Mouse (Mus musculus): ENCODE measurements around the gene Eng.
A peak's percentile ranks its signal among the peaks of the same experiment; 100 is the strongest.

The Eng gene

DNA sequence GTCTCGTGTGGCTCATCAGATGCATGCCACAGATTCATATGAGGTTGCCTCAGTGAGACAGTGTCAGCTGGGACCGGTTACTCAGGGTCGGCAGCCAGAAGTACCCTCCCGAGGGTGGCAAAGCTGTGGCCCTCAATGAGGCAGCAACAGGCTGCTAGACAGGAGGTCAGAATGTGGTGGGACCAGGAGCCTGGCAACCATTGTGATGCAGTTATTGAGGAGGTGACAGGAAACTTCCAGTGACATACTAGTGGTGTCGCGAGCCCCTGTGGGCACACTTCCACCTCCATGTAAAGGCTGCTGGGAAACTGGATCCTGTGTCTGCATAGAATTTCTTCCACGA, 24.9 kb upstream of the Eng start, which contains the start of gene Ak1:
Ak1 (plus strand) TSS at position 242 of the 343 bp plus-strand sequence.
- no peak for DNase-seq (ENCODE audit: extremely low spot score, low spot score)

DNA sequence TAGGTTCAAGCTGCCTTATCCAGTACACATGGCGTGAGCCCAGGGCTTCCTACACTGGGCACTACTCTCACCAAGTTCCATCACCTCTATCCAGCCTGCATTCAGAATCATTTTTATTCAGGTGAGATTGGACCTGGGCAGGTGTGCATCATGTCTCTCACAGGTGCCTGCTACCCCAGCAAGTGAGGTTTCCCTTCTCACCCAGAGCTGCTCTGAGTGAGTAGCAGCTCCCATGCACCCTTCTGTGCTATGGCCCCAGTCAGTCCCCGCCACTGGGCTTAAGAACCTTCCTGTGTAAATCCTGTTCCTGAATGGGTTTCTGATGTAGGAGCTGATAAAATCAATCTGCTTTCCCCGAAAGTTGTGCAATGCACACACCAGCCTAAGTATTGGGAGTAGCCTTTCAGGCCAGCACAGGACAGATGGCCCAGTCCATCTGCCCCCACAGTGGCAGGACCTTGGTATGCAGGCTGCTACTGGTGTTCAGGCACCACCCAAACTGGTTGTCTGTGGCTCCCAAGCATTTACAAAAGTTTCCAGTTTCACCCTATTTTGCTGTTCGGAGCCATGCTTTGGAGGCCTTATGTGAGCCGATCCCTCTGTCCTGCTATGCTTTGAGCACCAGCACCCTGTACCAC, 22.2 kb upstream of the Eng start:
- DNase-seq (ENCODE audit: extremely low spot score, low spot score): no peak

DNA sequence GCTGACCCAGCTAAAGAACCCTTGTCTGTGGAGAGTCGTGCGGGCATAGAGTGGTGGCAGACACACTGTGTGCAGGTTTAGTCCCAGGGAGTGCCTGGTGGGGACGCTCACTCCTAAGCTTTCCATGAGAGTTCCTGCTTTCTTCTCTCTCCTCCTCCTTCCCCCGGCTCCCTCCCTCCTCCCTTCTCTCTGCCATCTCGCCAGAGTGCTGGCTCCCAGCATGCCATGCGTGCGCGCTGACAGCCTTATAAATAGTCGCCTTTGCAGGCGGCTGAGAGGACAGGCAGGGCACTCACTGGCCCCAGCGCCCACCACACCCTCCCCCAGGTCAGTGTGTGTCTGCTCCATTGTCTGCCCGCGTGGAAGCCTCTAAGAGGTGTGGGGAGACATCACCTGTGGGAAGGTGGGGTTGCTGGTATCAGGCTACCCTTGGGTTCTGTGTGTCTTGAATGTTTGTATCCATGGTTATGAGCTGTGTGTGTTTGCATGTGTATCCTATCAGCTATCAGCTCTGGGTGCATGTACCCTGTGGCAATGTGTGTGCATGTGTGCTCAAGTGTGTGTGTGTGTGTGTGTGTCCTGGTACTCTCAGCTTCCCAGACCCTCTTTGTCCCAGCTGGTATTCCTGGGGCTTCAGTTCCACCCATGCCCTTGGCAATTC, 21.1 kb upstream of the Eng start:
- DNase-seq (ENCODE audit: extremely low spot score, low spot score): peak; percentile 74

DNA sequence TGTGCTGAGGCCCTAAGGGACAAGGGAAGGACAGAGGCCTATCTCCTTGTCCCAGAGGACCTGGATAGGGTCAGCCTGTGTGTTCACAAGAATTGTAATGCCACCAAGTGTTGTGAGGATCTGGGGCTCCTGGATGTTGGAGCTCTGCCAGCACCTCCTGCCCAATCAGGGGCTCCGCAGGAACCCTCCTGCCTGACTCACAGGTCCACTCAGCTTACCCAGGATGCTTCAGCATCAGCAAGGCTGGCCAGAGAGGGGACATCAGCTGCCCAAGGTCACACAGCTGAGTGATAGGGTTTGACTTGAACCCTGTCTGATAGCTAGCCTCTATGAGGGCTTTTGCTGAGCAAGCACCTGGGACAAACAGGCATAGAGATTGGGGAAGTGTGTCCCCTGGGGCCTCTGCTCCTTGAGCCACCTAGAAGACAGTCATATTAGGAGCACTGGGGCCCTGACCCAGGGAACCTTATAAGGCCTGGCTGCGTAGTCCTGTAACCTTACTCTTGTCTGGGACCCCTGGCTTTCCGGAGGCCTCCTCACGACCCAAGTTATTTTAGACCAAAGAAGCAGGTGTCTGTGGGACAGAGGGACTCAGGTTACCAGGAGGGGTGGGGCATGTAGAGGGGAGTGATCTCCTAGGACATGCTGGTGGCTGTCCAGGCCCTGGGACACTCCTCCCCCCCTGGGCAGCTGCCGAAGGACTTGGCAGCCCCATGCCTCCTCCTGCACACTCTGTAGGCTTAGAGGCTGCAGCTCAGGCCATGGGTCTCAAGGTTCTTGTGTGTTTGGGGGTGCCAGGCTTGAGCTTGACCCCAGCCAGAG, 20.3 kb upstream of the Eng start:
- no peak for DNase-seq (ENCODE audit: extremely low spot score, low spot score)

DNA sequence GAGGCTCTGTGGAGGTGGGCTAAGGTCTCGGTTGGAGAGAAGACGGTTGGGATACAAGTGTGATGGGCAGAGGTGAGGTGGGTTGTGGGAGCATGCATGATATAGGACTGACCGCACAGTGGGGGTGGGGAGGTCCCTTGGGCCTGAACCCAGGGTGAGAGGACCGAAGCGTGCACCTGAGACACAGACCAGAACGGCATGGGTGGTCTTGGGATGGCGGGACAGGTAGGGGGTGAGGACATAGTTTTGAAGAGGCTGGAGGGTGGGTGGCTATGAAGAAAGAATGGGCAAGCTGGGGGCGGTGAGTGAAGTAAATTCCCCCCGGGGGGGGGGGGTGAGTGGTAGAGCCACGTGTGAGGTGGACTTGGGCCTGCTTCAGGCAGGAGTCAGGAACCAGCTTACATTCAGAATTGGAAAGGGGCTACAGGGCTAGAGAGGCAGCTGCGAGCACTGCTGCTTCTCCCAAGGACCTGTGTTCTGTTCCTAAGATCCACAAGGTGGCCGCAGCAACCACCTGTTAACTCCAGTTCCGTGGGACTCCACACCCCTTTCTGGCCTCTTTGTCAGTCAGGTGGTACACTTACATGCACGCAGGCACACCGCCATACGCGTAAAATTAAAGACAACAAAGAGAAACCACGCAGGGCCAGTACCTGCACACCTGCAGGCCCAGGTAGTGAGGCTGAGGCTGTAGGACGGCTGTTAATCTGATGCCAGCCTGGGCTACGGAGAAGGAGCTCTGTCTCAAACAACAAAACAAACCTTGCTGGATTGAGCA, 18.9 kb upstream of the Eng start:
- no peak for DNase-seq (ENCODE audit: extremely low spot score, low spot score)

DNA sequence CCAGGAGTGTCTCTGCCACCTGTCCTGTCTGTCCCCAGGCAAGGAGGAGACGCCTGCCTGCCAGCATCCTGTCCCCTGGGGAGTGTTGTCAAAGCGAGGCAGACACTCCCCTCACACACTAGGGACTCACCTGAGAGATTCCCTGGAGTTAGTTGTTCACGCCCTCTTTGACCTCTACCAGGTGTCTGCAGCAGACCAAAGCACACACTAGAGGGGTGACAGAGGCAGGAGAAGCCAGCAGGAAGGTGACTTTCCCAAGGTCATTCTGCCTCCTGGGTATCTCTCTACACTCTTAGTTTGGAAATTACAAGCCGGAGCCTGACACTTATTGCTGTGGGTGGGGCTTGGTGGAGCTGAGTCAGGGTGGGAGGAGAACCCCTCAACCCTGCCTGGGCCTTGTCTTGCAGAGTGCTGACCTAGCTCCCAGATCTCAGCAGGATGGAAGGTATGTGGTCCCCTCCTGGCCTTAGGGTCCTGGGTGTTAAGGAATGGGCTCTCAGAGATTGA, 18.3 kb upstream of the Eng start:
- DNase-seq (ENCODE audit: extremely low spot score, low spot score): no peak

DNA sequence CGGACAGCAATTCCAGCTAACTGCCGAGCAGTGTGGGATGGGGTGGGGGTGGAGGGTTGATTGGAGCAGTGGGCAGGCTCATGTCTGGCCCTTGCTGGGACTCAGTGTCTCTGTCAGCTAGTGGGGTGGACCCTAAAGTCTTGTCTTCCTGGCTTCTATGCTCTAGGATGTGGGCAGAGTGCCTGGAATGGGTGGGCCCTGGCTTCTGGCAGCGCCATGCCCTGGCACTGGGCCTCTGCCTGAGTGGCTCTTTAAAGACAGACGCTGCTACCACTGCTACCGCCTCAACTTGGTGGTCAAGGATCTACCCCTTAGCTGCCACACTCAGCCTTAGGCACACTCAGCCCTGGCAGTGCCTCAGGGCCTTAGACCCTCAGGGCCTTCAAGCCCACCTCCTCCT, 17.7 kb upstream of the Eng start:
- DNase-seq (ENCODE audit: extremely low spot score, low spot score): no peak

DNA sequence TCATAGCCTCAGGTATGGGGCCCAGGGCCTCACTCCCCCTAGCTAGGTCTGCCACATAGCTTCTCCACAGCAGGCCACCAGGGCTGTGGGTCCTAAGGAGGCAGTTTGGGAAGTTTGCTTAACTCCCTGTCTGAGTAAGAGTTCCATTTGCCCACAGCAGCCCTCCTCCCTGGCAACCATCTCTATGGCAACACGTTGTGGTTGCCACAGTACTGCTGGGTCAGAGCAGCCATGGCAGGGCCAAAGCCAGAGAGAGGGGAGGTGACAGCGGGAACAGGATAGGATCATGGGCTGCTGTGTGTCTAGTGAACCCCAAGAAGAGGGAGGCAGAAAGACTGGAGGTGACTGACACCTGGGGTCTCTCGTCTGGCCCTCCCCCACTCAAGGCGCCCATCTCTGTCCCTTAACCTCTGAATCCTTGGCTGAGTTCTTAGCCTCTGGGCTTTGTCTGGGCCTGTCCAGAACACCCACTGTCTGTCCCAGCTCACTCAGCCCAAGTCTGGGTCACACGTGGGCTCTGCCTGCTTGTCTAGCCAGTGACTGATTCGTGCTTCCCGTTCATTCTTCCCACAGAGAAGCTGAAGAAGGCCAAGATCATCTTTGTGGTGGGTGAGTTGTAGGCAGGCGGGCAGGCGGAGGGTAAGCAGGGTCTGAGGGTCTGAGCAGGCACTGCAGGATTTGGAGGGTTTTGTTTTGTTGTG, 17.0 kb upstream of the Eng start:
- peak; percentile 77 for DNase-seq (ENCODE audit: extremely low spot score, low spot score)

DNA sequence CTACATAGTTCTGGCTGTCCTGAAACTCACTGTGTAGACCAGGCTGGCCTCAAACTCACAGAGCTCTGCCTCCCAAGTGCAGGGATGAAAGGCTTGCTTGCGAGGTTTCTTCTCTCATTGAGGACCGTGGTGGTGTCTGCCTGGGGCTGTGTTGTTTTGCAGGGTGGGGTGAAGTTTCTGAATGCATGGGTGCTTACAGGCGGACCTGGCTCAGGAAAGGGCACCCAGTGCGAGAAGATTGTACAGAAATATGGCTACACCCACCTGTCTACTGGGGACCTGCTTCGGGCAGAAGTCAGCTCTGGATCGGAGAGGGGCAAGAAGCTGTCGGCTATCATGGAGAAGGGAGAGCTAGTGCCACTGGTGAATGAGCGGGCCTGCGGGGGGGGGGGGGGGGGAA, 16.4 kb upstream of the Eng start:
- DNase-seq (ENCODE audit: extremely low spot score, low spot score): no peak

DNA sequence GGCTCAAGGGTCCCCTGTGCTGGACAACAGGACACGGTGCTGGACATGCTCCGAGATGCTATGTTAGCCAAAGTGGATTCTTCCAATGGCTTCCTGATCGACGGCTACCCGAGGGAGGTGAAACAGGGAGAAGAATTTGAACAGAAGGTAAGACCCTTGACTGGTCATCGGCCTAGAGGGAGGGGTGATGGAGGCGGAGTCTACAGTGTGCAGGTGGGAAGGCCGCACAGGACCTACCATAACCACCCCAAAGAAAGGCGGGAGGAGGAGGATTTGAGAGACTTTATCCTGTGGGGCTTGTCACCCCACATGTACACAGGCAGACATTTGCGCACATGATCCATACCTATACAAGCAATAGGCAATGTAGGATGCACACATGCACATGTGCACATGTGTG, 15.3 kb upstream of the Eng start:
- DNase-seq (ENCODE audit: extremely low spot score, low spot score): no peak

DNA sequence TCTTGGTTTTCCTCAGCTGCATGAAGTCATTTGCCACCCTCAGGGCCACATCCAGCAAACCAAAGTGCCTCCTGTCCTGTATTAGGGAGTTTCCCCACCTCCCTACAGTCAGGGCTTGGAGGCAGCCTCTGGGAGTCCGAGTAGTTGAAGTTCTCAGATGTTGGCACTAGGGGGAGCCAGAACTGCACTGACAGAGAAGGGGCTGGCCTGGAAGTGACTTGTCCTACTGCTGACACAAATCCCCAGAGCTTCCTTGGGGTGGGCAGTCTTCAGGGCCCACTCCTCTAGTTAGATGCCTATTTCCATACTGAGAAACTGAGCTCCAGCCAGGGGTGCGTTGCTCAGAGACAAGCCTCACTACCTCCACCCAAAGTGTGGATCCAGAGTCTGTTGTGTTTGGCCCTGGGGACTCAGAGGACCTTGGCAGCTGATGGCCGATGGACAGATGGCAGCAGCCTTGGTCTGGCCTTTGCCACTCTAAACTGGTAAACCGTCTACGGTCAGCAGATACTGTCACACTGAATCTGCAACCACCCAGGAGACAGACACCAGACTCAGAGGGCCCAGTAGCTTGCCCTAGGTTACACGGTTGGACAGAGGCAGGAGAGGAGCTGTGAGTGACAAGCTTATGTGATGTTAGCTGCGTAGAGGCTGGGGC, 14.5 kb upstream of the Eng start:
- DNase-seq (ENCODE audit: extremely low spot score, low spot score): peak; percentile 79

DNA sequence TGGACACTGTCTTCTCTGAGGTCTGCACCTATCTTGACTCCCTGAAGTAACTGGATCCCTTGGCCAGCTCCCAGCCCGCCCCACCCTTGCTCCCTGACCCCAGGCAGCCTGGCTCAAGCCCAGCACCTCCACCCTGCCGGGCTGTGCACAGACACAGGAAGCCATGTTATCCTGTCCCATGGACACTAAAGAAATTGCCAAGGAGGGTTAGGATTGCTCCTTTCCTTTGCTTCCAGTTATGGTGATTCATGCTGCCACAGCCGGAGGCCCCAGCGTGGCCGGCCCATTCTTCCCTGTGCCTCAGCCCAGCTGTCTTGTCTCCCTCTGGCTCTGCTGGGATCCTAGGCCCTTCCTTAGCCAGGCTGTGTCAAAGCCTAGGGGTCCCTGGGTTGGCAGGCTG, 12.7 kb upstream of the Eng start:
- DNase-seq (ENCODE audit: extremely low spot score, low spot score): no peak

DNA sequence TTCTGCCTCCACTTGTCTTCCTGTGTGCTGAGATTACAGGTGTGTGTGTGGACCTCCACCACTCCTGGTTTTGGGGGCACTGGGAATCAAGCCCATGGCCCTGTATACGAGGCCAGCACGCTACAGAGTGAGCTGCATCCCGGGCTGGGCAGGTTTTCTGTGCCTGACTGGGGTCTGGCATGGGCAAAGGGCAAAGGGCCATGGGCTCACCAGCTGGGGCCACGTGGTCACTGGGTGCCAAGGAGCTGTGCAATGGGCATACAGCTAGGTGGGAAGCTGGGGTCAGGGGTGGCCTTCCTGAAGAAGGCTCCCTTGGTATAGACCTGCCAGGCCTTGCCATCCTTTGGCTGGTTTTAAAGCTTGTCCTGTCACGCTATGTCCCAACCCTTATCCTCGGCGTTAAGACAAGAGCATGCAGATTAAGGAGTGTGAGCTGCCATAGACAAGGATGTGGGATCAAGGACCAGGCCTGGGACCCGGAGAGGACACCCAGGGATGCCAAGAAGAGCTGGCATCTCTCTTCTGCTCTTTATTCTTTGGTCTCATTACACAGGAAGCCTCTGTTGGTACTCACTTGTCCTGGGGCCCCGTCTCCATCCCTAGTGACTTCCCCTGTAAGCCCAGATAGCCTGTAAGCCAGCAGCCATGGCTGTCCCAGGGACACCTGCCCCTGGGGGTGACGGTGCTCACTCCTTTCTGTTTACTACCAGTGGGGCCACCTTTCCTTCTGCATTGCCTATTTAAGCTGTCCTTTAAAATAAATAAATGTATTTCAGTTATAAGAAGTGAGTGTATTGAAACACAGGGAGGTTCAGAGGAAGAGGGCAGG, 11.9 kb upstream of the Eng start:
- no peak for DNase-seq (ENCODE audit: extremely low spot score, low spot score)

DNA sequence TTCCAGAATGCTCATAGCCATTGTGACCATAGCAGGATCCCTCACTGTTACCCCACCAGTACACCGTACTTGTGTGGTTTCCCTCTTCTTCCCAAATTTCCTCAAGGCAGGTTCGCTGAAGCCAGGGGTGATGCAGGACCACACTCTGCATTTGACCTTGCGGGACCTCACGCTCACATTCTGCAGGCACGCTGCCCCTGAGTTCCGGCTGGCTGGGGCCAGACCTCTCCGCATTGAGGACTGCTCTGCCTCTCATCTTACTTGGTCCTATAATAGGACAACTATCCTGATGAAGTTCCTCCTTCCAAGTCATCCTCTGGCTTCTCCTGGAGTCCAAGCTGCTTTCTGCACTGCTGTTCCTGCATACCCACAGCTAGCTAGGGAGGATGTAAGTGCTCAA, 9.8 kb upstream of the Eng start:
- no peak for DNase-seq (ENCODE audit: extremely low spot score, low spot score)

DNA sequence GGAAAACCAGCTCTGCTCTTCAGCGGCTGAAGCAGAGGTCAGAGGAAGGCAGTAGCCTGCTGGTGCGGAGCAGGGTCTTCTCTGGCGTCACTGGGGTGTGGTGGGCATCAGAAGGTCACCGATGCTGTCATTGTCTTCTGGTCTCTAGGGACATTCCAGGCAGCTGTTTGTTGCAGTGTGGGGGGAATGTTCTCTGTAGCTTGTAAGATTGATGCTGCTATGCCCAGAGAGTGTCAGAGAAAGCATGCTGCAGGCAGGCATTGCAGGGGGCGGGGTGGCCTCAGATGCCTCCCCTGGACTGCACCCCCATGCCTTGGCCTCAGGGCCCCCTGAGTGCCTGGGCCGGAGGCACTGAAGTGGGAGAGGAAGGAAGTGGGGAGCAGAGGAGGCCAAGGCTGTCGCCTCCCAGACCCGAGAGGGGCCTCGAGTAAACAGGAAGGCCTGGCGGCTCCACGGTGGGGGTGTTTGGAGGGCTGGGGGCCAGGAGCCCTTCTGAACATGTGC, 8.6 kb upstream of the Eng start:
- no peak for DNase-seq (ENCODE audit: extremely low spot score, low spot score)

DNA sequence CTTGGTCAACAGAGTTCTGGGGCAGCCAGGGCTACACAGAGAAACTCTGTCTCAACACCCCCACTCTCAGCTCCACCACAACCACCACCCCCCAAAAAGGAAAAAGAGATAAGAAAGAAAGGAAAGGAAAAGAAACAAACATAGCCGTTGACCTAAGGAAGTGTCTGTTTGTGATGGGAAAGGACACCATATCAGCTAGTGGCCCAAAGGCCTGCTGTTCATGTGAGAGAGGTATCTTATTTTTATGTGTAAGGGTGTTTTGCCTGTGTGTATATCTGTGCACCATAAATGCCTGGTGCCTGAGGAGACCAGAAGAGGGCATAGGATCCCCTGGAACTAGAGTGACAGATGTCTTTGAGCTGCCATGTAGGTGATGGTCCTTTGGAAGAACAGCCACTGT, 6.8 kb upstream of the Eng start:
- no peak for DNase-seq (ENCODE audit: extremely low spot score, low spot score)

DNA sequence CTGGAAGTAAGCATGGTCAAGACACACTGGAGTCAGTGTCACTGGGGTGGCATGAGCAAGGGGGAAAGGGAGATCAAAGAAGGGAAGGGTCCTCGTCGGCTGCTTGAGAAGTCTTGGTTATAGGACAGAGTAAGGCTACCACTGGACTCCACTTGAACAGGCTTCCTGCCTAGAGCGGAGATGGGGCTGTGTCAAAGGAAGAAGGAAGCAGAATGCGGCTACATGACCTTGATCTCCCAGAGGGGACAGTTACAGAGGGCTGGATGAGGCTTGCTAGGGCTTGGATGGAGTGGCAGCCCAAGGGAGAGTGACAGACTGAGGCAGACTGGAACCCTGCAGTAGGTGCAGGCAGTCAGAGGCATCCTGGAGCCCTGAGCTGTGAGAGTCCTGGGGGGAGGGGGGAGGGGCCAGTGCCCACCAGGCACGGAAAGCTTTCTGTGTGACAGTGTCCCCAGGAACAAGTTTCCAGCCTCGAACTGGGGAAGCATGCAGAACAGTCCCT, 5.8 kb upstream of the Eng start:
- DNase-seq (ENCODE audit: extremely low spot score, low spot score): no peak

DNA sequence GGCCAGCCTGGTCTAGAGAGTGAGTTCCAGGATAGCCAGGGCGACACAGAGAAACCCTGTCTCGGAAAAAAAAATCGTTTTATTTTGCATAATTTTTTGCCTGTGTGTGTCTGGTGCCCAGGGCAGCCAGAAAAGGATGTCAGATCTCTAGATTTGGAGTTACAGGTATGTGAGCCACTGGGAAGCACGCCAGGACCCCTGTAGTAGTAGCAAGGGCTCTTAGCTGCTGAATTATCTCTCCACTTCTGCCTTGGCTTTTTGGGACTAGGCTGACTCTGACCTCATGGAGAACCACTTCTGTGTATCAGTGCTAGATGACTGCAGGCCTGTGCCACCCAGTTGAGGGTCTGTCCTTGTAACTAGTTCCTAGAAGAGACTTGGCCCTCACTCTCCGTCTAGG, 4.6 kb upstream of the Eng start:
- no peak for DNase-seq (ENCODE audit: extremely low spot score, low spot score)

DNA sequence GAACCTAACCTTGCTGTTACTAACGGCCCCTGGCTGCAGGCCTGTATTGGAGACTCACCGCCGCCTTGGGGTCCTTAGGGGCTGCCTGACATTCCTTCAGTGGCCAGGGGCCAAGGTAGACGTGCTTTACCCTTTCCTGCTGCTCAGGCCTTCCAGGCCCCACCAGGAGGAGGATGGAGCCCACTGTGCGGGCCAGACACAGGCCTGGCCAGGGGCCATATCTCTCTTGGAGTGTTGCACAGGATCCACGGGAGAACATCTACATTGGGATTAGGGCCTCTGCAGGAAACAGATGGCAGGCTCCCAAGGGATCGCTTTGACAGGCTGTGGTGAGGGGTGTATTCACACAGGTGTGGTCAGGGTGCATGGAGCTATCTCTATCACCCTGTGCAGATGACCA, 3.6 kb upstream of the Eng start:
- DNase-seq (ENCODE audit: extremely low spot score, low spot score): no peak
